Mouse (Mus musculus): ENCODE measurements around the gene Fcrl5. TPM values are rescaled to one million over a fixed set of nuclear protein-coding genes. Genes with fewer than 3 reads are reported as not detected.

Fcrl5 gene
- polyA plus RNA-seq, 1 experiment from 2014 or later, result not detected

DNA sequence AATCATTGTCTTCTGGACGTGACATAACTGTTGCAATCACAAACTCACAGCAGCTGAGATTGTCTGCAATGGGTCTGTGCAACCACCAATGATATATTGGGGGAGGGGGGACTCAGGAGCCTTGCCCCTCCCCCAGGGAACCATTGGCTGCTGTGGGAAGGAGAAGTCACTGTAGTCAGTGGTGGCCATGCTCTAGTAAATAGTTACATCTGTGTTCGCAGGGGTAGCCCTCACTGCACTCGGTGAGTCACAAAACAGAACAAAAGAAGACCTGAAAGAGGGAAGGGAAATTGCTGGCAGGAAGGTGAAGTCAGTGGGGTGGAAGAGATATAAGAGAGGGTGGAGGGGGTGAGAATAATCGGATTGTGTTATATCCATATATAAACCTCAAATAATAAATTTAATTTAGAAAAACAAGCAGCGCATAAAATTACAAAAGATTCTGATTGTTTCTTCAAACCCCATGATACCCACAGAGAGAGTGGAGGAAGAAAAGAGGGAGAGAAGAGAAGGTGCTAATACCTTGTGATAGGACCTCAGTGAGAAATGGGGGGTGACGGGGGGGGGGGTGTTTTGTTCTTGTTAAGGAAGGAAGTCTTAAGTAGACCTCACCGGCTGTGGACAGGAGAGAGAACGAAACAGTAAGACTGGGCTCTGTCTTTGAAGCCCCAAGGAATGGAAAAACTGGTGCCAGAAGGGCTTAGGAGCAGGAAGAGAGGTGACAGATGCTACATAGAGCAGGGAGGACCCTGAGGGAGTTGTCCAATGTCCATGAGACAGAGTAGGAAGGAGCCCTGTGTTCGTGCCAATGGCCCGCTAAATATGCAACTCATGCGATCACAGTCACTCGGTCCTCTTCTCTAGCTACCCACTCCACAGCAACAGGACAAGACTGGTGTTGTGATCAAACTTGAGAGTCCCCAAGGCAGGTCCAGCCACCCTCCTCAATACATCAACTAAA, 71.2 kb downstream of the Fcrl5 start:
- Histone ChIP-seq H3K4me1 (replicated peaks; ENCODE audit: control insufficient read depth, insufficient read depth, low read length) (no peaks in the 10 kb centered on the region), H3K27ac (no peak overlapping the region), H3K36me3 (replicated peaks; ENCODE audit: control insufficient read depth, insufficient read depth) (no peaks in the 10 kb centered on the region), H3K9ac (no peak overlapping the region), H3K9me3 (ENCODE audit: control insufficient read depth, low read length) (no peaks in the 10 kb centered on the region), H3K27me3 (ENCODE audit: control insufficient read depth, insufficient read depth, low read length) (no peaks in the 10 kb centered on the region), H3K4me3 (replicated peaks; ENCODE audit: low read length) (no peak overlapping the region), H3K4me2 (replicated peaks) (no peak overlapping the region)
- ATAC-seq (ENCODE audit: low FRiP score) (no peak), DNase-seq (ENCODE audit: low spot score) (no peak)
- WGBS, result 72% methylated on average over 12 of the region's 12 CpGs

DNA sequence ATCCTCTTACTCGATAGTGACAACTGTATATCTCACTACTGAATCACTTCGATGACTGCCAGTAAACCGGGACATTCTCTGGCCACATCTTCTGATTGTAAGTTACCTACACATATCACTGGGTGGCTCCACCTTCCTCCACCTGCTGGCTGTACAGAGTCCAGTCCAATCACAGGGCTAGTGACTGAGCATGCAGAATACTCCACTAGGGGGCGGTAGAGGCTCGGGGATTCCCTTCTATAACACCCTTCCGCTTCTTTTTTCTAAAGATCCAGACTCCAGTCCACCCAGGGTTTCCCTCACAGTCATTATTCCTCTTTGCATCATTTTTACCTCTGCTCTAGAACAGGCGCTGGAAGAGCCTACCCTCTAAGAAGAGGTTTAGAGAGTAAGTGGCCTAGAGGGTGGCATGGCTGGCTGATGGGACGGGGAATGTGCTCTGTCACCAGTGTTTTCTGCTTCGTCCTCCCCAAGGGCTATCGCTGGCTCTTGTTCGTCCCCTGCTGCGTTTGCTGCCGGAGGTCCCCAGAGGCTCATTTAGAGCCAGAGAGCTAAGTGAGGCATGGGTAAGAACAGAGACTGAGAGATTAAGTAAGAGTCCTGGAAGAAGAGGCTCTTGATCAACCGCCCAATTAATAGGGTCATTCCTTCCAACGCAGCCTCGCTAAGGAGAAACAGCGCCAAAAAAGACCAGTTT, 72.8 kb downstream of the Fcrl5 start:
- ATAC-seq (ENCODE audit: low FRiP score) (0 out of 2 replicates have a peak, but pooled peaks have one; percentile 49), DNase-seq (ENCODE audit: low spot score) (peak; percentile 83)
- H3K36me3 ChIP-seq (replicated peaks; ENCODE audit: control insufficient read depth, insufficient read depth), result no peaks in the 10 kb centered on the region
- H3K4me2 ChIP-seq (replicated peaks), result peak overlapping the region; percentile 41
- 31% methylated on average over 17 of the region's 17 CpGs for WGBS
- peak overlapping the region; percentile 28; the same call in 1 of the 2 replicates for H3K9ac ChIP-seq
- H3K27ac ChIP-seq, result no peak overlapping the region
- no peaks in the 10 kb centered on the region for H3K4me1 ChIP-seq (replicated peaks; ENCODE audit: control insufficient read depth, insufficient read depth, low read length)
- H3K9me3 ChIP-seq (ENCODE audit: control insufficient read depth, low read length), result no peaks in the 10 kb centered on the region
- no peak overlapping the region for H3K4me3 ChIP-seq (replicated peaks; ENCODE audit: low read length)
- H3K27me3 ChIP-seq (ENCODE audit: control insufficient read depth, insufficient read depth, low read length), result no peaks in the 10 kb centered on the region

GRCm38 (mm10) chr3:87509061-87509460, 73.5 kb downstream of the Fcrl5 start:
- Histone ChIP-seq H3K9ac (no peak overlapping the region), H3K4me3 (replicated peaks; ENCODE audit: low read length) (no peak overlapping the region), H3K27ac (no peak overlapping the region), H3K36me3 (replicated peaks; ENCODE audit: control insufficient read depth, insufficient read depth) (no peaks in the 10 kb centered on the region), H3K4me1 (replicated peaks; ENCODE audit: control insufficient read depth, insufficient read depth, low read length) (no peaks in the 10 kb centered on the region), H3K27me3 (ENCODE audit: control insufficient read depth, insufficient read depth, low read length) (no peaks in the 10 kb centered on the region), H3K4me2 (replicated peaks) (no peak overlapping the region), H3K9me3 (ENCODE audit: control insufficient read depth, low read length) (no peaks in the 10 kb centered on the region)
- WGBS, result 56% methylated on average over 4 of the region's 4 CpGs
- no peak for DNase-seq (ENCODE audit: low spot score)
- no peak for ATAC-seq (ENCODE audit: low FRiP score)

- Histone ChIP-seq H3K36me3 (replicated peaks; ENCODE audit: control insufficient read depth, insufficient read depth) (no peaks in the 10 kb centered on the region), H3K9me3 (ENCODE audit: control insufficient read depth, low read length) (no peaks in the 10 kb centered on the region), H3K9ac (no peak overlapping the region), H3K4me3 (replicated peaks; ENCODE audit: low read length) (no peak overlapping the region), H3K4me1 (replicated peaks; ENCODE audit: control insufficient read depth, insufficient read depth, low read length) (no peaks in the 10 kb centered on the region), H3K4me2 (replicated peaks) (no peak overlapping the region), H3K27ac (no peak overlapping the region), H3K27me3 (ENCODE audit: control insufficient read depth, insufficient read depth, low read length) (no peaks in the 10 kb centered on the region)
- ATAC-seq (ENCODE audit: low FRiP score) (no peak), DNase-seq (ENCODE audit: low spot score) (no peak)
- 92% methylated on average over 9 of the region's 9 CpGs for WGBS
These were observed 75.3 kb downstream of the Fcrl5 start for GRCm38 (mm10) chr3:87510832-87511231.

GRCm38 (mm10) chr3:87511971-87512765, 76.6 kb downstream of the Fcrl5 start:
- Histone ChIP-seq H3K9me3 (ENCODE audit: control insufficient read depth, low read length) (no peaks in the 10 kb centered on the region), H3K9ac (no peak overlapping the region), H3K4me2 (replicated peaks) (no peak overlapping the region), H3K4me3 (replicated peaks; ENCODE audit: low read length) (no peak overlapping the region), H3K27ac (no peak overlapping the region), H3K36me3 (replicated peaks; ENCODE audit: control insufficient read depth, insufficient read depth) (no peaks in the 10 kb centered on the region), H3K4me1 (replicated peaks; ENCODE audit: control insufficient read depth, insufficient read depth, low read length) (no peaks in the 10 kb centered on the region), H3K27me3 (ENCODE audit: control insufficient read depth, insufficient read depth, low read length) (no peaks in the 10 kb centered on the region)
- DNase-seq (ENCODE audit: low spot score), result no peak
- 55% methylated on average over 16 of the region's 16 CpGs for WGBS
- no peak for ATAC-seq (ENCODE audit: low FRiP score)

DNA sequence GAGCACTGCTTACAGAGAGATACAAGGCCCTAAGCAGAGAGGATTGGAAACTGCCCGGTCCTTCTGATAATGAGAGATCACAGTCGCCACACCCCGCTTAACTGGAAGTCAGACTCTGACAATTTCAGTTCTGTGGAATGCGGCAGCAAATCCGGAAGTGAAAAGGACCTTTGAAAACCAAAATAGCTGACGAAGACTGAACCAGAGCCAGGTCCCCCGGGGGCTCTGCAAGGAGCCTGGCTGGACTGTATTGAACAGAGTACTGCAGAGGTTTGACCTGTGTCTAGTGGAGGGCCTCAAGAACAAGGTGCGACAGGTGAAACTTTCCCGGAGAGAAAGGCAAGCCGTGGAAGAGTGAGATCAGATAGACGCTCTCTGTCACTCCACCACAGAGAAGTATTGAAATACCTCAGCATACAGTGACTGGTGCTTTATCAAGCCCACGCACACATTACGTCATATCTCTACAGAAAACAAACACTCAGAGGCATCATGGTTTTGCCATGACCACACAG, 80.1 kb downstream of the Fcrl5 start:
- H3K4me2 ChIP-seq (replicated peaks), result no peak overlapping the region
- no peak for ATAC-seq (ENCODE audit: low FRiP score)
- WGBS, result 63% methylated on average over 13 of the region's 13 CpGs

DNA sequence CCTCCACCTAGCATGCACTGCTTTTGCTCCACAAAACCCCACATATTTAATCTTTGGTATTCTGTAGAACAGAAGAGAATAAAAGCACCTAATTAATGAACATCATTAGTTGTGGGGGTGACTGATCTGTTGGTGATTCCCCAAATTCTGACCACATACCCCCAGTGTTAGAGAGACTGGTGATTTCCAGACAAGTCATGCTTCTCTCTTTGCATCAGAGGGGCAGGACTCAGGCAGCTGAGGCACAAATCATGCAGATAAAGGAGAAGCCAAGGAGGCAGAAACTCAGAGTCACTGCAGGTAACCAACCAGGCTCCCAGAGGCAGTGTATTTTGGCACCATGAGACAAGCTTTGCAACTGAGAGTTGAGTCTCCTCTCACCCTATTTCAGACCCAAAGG, 82.9 kb downstream of the Fcrl5 start:
- DNase-seq (ENCODE audit: low spot score) (no peak), ATAC-seq (ENCODE audit: low FRiP score) (no peak)
- no peaks in the 10 kb centered on the region for H3K27me3 ChIP-seq (ENCODE audit: control insufficient read depth, insufficient read depth, low read length)

More for the DNA sequence above, 80.1 kb downstream of the Fcrl5 start:
- Histone ChIP-seq H3K9ac (no peak overlapping the region), H3K27me3 (ENCODE audit: control insufficient read depth, insufficient read depth, low read length) (no peaks in the 10 kb centered on the region), H3K27ac (no peak overlapping the region), H3K9me3 (ENCODE audit: control insufficient read depth, low read length) (no peaks in the 10 kb centered on the region), H3K4me1 (replicated peaks; ENCODE audit: control insufficient read depth, insufficient read depth, low read length) (no peaks in the 10 kb centered on the region), H3K36me3 (replicated peaks; ENCODE audit: control insufficient read depth, insufficient read depth) (no peaks in the 10 kb centered on the region), H3K4me3 (replicated peaks; ENCODE audit: low read length) (no peak overlapping the region)
- no peak for DNase-seq (ENCODE audit: low spot score)

DNA sequence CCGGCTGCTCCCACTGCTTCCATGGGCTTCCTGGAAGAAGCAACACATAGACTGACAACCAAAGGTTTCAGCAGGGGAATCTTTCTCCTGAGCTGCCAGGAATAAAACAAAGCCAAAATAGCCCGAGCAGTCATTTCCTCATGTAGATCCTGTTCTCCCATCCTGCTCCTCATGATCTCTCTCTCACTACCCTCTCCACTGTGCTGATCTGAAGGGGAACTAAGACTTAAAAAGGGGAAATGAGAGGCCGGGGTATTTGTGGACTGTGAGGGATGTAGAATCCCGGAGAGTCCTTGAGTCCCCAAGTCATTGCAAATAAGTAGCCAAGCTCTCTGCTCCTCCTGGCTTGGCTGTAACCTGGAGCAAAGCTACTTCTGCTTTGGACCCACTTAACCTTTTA, 85.6 kb downstream of the Fcrl5 start:
- Histone ChIP-seq H3K4me1 (replicated peaks; ENCODE audit: control insufficient read depth, insufficient read depth, low read length) (peaks cover 7% of the 10 kb centered on the region), H3K36me3 (replicated peaks; ENCODE audit: control insufficient read depth, insufficient read depth) (no peaks in the 10 kb centered on the region), H3K9me3 (ENCODE audit: control insufficient read depth, low read length) (no peaks in the 10 kb centered on the region), H3K27me3 (ENCODE audit: control insufficient read depth, insufficient read depth, low read length) (no peaks in the 10 kb centered on the region), H3K27ac (no peak overlapping the region), H3K9ac (no peak overlapping the region), H3K4me3 (replicated peaks; ENCODE audit: low read length) (no peak overlapping the region), H3K4me2 (replicated peaks) (no peak overlapping the region)
- ATAC-seq (ENCODE audit: low FRiP score), result no peak
- WGBS, result 81% methylated on average over 4 of the region's 4 CpGs
- no peak for DNase-seq (ENCODE audit: low spot score)

More for the DNA sequence above, 82.9 kb downstream of the Fcrl5 start:
- no peak overlapping the region for H3K9ac ChIP-seq
- H3K4me3 ChIP-seq (replicated peaks; ENCODE audit: low read length), result no peak overlapping the region
- H3K4me1 ChIP-seq (replicated peaks; ENCODE audit: control insufficient read depth, insufficient read depth, low read length), result no peaks in the 10 kb centered on the region
- H3K9me3 ChIP-seq (ENCODE audit: control insufficient read depth, low read length), result no peaks in the 10 kb centered on the region
- H3K27ac ChIP-seq, result no peak overlapping the region
- H3K4me2 ChIP-seq (replicated peaks), result no peak overlapping the region
- no peaks in the 10 kb centered on the region for H3K36me3 ChIP-seq (replicated peaks; ENCODE audit: control insufficient read depth, insufficient read depth)

GRCm38 (mm10) chr3:87521833-87522232, 86.3 kb downstream of the Fcrl5 start:
- no peak overlapping the region for H3K4me3 ChIP-seq (replicated peaks; ENCODE audit: low read length)
- no peaks in the 10 kb centered on the region for H3K27me3 ChIP-seq (ENCODE audit: control insufficient read depth, insufficient read depth, low read length)
- no peak overlapping the region for H3K27ac ChIP-seq
- DNase-seq (ENCODE audit: low spot score), result no peak
- WGBS, result 69% methylated on average over 1 of the region's 1 CpGs
- no peak overlapping the region for H3K9ac ChIP-seq
- no peaks in the 10 kb centered on the region for H3K9me3 ChIP-seq (ENCODE audit: control insufficient read depth, low read length)
- no peak overlapping the region for H3K4me2 ChIP-seq (replicated peaks)
- peaks cover 14% of the 10 kb centered on the region for H3K4me1 ChIP-seq (replicated peaks; ENCODE audit: control insufficient read depth, insufficient read depth, low read length)
- no peak for ATAC-seq (ENCODE audit: low FRiP score)
- no peaks in the 10 kb centered on the region for H3K36me3 ChIP-seq (replicated peaks; ENCODE audit: control insufficient read depth, insufficient read depth)

Data from hindbrain, embryonic 14.5 days (tissue).